Mouse (Mus musculus) small intestine, adult 2 months (tissue): Measurements from ENCODE around the gene Cbwd1.

Source experiments
- CTCF ChIP-seq: fragments of 200-500 bp; IDR thresholded peaks from 2 replicates; pipeline ENCODE4 v1.5.1; 2012; ENCODE audit warnings: low read depth, mild to moderate bottlenecking, control low read depth, inconsistent platforms, low read length, moderate library complexity, mixed read lengths; ENCODE audit not compliant: insufficient replicate concordance, insufficient read length; ENCODE audit errors: extremely low read depth
- POLR2A ChIP-seq: fragments of 200-500 bp; IDR thresholded peaks from 2 replicates; pipeline ENCODE4 v1.6.1; 2012; ENCODE audit warnings: low read depth, mild to moderate bottlenecking, control low read depth, inconsistent platforms, low read length, moderate library complexity

- TF ChIP-seq CTCF (no peak), POLR2A (no peak)
Measured at GRCm38 (mm10) chr19:24983857-24984498, 22.6 kb upstream of the Cbwd1 start.
